Mouse (Mus musculus): Measurements from ENCODE around the gene Chn2. TPM values are rescaled to one million over a fixed set of nuclear protein-coding genes. Genes with fewer than 3 reads are reported as not detected.

The Chn2 gene
- total RNA-seq, 2 experiments from 2014 or later = 1.1 to 1.5 TPM

DNA sequence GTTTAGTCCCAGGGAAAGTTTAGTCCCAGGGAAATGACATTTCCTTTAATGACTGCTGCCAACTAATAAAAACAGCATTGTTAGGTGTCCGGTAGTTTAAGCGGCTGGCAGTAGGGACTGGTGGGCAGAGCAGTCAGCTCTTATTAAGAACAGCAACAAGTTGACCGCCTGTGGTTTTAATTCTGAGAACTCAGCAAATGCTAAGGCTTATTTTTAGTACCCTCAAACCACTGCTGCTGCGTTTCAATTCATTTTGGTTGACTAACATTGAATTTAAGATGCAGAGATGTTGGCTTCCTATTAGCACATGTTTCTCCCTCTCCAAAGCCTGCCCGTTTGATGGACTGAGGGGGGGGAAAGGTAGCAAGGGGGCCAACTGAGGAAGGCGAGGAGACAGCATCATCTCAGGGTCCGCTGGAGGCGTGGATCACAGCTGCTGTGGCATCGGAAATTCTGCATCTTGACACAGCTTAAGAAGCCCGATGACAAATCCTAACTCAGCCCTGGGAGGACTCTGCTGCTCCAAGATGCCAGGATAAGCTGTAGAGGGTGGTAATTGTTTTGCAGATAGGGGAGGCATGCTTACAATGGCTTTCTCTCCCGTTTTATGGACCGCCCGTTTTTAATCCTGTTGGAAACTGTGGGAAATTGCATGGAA lies 2.2 kb downstream of the Chn2 start:
- intact Hi-C loops (cut with DNase I) = no loop called here
- DNase-seq = no peak

DNA sequence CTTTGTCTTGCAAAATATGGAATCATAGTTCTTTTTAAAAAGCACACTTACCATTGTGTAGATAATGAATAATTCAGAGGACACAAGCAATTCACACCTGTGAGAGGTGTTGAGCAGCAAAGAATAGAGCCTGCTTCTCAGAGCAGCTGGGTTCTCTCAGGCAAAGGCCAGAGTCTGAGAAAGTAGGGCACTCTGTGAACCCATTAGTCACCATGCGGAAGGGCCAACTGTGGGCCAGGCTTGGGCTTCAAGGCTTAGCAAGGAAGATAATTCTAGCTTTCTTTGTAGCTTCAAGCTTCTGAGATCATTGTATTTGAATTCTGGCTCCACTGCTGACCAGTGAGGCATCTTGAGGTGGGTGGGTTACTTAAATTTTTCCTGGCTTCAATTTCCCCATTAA lies 2.8 kb downstream of the Chn2 start:
- intact Hi-C loops (cut with DNase I) = no loop called here
- DNase-seq = no peak

DNA sequence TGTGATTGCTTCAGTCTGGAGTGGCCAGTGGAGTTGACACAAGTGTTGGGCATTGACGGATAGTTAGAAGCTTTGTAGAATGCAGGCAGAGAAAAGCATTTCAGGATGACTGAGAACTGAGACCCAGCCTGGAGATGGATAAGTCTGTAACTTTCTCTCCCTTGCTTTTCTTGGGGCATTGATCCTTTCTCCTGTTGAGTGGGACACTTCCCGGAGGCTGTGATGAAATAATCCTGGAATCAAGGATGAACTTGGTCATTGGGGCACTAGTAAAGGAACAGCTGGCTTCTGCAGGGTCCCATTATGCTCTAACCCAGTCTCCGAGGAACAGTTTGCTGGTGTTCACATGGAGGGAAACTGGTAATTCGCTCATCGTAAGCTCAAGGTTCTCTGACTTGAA lies 4.2 kb downstream of the Chn2 start:
- intact Hi-C loops (cut with DNase I) = no loop called here
- no peak for DNase-seq

DNA sequence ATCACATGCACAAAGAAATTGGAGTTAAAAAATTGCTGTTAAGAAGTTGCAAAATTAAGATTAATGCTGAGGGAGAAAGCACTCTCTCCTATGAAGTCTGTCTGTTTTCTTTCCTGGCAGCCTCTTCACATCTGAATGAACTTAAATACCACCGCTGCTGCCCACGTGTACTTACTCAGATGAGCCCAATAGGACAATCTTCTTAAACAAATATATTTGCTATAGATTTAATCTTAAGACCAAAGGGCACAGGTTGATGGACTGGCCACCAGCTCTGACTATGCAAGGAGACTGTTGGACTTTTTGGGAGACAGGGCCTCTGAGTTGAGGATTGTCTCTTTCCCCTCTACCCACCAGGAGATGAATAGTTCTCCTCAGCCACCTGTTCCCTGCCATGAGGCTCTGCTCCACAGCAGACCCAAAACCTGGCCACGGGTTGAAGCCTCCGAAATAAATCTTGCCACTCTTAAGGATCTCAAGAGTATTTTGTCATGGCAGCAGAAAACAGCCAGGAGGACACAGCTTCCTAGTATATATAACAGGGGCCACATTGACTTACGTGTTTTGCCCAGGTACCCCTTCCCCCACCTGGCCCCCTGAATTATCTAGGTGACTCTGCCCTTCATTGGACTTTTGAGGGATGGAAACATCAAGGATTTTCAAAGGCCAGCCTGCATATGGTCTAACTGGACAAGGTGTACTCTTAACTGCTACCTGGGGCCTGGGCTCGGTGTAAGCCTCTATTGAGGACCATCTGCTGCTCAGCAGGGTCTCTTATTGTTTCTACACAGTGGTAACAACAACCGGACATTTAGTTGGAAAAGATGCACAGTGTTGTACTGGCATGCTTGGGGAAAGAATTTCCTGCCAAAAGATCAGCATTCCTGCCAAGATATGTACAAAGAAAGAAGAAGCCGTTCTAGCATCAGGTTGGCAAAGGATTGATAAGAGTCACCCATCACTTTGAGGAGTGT lies 6.7 kb downstream of the Chn2 start:
- DNase-seq = no peak
- intact Hi-C loops (cut with DNase I) = no loop called here

DNA sequence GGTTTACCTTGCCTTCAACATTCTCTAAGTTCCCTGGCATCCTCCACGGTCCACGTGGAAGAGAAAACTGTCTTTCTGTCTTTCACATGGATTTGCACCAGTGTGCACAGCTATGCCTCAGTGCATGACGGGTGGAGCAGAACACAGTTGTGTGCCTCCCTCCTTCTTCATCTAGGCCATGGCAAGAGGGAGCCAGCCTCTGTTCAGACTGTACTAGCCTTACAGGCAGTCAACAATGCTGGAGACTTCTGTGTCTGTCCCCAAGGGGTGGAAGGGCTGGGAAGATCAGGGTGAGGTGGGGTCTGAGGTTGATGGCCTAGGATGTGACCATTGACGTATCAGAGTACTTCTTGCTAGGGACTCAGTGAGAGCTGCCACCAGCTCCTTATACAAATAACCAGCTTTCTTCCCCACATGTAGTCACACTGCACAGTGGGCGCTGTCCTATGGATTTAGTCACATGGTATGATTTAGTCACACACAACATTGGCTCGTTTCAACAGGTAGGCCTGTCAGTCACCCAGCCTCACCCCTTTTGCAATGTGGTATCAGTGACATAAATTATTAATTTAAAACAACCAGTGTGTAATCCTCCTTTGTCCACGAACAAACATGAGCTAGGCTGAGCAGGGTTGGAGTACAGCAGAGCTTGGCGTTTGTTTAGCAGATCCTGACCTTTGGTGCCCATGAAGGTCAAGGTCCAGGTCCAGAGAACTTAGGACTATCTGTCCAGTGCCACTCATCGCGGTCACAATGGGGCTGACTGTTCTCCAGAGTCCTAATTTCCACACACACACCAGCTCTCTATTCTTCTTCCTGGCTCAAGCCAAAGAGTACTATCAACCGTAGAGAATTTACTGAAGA lies 7.8 kb downstream of the Chn2 start:
- intact Hi-C loops (cut with DNase I) = no loop called here
- no peak for DNase-seq

DNA sequence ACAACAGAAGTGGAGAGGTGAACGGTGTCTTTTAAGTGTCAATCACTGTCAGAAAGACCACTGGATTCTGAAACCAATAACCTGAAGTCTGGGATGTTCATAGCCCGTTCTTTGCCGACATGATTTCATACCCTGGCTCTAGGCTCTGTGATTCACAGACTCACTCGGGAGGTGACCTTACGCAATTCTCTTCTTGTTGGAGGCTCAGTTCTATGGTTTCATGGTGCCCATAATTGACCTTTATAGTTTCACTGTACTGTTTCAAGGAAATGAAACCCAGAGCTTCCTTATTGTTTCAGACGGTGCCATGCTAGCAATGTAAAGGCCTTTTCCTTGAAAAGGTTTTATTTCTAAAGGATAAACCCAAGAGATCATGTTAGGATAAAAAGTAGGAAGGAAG lies 9.4 kb downstream of the Chn2 start:
- intact Hi-C loops (cut with DNase I) = no loop called here
- DNase-seq = no peak

DNA sequence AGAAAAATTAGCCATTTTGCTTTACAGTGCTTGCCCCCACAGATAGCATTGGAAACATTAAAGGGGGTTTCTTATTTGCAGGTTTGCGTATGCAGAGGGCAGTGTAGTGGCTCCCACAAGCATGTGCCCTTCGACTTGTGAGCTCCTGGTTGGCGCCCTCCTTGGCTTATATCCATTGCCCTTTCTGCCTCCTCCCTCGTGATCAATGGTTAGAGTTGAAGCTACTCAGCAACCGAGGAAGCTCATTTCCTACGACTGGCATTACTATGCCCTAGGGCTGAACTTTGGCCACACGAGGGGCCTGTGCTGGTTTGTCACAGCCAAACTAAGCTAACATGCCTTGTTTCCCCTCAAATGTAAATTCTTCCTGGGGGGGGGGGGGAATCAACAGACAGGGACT lies 11.8 kb downstream of the Chn2 start:
- intact Hi-C loops (cut with DNase I) = no loop called here
- DNase-seq = no peak

DNA sequence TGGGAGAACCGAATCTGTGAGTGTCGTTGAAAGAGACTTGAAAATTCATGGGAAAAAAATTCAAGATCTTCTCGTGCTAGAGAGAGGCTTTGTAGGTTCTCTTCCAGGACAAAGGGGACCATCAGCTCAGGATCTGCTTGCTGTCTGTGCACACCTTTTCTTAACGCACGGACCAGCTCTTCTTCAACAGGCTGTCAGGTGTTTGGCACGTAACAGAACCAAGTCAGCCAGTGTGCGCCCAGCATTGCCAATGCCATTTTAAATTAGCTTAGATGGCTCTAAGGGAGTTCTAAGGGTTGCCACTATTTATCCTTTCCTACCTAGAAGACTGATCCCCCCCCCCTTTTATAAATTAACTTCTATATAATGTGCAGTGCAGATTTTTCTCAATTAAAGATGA lies 12.8 kb downstream of the Chn2 start:
- DNase-seq = no peak
- intact Hi-C loops (cut with DNase I) = no loop called here

DNA sequence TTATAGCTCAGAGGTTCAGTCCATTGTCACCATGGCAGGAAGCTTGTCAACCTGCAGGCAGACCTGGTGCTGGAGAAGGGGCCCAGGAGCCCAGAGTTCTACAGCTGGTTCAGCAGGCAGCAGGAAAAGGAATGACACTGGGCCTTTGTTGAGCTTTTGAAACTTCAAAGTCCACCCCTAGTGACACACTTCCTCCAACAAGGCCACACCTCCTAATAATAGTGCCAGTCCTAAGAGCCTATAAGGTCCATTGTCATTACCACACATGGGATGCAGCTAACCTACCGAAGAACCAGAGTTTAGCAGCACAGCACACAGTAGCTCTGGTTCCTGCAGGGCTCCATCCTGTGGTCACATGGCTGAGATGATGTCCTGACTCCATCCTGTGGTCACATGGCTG lies 13.3 kb downstream of the Chn2 start:
- intact Hi-C loops (cut with DNase I) = no loop called here

DNA sequence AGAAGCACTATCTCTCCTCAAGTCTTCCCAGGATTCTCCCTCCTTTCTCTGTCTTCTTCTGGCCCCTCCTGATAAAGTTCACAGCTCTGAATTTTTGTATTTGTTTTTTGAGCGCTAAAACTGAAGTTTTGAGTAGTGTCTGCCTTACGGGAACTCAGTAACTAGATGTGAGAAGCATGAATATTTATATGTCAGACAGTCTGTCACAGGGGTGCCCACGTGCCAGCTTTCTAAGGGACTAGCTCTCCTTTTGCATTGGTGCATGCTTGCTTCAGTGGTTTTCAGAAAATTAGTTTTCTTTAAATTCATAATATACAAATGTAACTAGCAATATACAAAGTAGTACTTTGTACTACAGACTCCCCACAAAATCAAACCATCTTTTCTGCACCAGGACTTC lies 14.0 kb downstream of the Chn2 start:
- intact Hi-C loops (cut with DNase I) = no loop called here

More for the DNA sequence above, 13.3 kb downstream of the Chn2 start:
- DNase-seq = no peak

DNA sequence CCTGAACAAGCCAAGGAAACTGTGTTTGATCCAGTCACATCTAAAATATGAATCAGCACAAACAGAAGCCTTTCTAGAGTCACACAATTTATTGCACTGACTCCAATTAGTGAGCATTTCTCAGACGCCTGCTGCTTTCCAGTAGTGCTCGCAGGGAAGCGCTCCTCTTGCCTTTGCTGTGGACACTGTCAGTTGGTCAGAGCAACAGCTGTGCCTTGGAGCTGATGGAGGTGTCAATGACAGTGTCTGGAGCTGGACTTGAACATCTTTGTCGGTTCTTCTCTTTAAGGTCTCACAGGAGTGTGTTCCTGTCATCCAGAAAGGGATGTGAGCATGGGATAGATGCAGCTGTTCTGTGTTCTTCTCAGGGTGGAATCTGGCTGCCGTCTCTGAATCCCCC lies 16.0 kb downstream of the Chn2 start:
- DNase-seq = no peak
- intact Hi-C loops (cut with DNase I) = no loop called here

More for the DNA sequence above, 14.0 kb downstream of the Chn2 start:
- no peak for DNase-seq

DNA sequence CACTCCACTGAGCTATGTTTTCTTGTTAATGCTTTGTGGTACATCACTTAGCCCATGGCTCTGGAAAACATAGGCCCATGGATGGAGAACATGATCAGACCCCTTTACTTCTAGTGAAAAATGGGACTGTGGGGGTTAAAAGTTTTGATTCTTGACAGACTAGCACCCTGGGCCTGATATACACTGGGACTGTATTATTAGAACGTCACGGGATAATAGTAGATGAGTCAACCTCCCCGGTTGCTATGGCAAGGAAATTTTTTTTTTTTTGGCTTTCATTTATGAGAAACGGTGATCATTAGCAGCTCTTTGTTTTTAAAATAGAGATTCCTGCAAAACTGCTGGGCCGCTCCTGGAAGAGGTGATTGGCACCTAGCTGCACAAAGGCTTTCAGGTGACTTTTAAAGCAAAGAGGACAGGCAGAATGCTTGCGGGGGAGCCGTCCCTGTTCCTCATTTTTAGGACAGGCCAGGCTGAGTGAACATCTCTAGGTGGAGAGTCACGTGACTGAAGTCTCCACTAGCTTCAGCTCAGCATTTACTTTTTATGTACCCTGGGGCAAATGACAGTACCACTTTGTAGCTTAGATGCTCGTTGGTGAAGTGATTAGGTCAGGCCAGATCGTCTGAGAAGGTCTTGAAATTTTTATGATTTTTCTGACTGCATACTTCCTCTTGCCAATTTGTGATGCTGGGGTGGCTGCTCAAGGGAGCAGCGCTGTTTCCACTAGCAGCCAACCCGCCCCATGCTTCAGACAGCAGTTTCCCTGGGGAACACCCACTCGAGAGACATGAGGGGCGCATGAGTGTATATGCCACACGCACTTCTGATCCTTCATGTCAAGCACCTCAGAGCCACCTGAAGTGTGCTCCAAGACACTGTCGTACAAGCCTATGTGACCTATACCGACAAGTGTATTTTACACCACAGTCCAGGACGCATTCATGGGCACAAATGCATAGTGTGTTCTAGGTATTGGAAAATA lies 17.5 kb downstream of the Chn2 start:
- DNase-seq = no peak
- intact Hi-C loops (cut with DNase I) = no loop called here

DNA sequence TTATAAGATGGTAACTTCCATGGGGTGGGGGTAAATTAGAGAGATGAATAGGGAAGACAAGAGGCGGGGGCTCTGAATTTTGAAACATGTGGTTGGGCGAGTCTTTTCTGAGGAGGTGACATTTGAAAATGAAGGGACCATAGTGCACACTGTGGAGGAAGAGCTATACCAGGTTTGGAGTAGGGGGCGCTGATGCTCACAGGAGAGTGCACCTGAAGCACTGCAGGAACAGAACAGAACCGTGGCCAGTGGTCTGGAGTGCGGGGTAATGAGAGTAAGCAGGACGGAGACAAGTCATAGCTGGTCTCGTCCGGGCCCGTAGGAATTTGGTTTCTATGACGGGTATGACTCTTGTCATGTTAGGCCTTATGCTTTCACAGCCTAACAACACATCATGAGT lies 18.3 kb downstream of the Chn2 start:
- intact Hi-C loops (cut with DNase I) = no loop called here
- DNase-seq = no peak

DNA sequence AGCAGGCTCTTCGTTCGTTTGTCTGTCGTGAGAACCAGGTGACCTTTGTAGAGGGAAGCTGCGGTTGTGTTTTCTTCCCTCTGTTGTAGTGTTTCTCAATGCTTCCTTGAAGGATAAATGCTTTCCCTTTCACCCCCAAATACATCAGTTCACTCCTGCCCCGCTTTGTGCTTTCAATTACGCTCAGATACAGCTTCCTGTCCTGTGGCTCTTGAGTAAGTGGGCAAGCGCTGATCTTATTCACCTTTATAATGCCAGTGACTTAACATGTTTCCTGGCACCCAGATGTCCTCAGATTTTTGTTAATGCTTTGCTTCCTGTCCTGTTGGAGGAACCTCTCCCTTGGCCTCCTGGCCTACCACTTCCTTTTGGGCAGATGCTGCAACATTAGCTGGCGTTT lies 19.5 kb downstream of the Chn2 start:
- no peak for DNase-seq
- intact Hi-C loops (cut with DNase I) = no loop called here

DNA sequence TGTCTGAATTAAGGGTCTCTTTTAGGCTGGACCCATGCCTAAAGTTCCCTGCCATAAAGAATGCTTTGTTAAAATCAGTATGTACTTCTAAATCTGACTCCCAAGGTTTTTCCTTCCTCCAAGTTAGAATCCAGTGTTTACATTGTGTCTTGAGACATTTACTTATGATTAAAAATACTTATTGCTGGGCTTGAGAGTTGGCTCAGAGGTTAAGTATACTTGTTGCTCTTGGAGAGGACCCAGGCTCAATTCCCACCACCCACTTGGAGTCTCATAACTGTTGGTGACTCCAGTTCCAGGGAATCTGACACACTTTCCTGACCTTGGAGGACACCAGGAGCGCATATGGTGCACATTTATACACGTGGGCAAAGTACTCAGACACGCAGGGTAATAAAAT lies 20.9 kb downstream of the Chn2 start:
- intact Hi-C loops (cut with DNase I) = no loop called here
- DNase-seq = no peak

DNA sequence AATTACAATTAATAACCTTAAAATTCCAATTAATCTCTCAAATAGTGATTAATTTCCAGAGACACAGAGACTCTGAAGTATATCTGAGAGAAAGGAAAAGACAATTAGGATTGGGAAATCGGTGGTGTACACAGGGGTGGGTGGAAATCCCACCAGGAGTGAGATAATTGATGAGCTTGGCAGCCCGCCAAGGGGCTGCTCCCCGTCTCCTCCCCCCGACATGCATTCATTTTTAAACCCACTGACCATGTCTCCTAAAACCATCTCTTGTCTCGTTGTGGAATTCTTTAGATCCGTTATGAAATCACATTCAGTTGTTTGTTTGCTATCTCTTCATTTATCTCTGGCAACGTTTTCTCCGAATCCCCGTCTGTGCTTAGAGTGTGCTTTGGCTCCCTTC lies 22.0 kb downstream of the Chn2 start:
- intact Hi-C loops (cut with DNase I) = no loop called here
- DNase-seq = no peak

DNA sequence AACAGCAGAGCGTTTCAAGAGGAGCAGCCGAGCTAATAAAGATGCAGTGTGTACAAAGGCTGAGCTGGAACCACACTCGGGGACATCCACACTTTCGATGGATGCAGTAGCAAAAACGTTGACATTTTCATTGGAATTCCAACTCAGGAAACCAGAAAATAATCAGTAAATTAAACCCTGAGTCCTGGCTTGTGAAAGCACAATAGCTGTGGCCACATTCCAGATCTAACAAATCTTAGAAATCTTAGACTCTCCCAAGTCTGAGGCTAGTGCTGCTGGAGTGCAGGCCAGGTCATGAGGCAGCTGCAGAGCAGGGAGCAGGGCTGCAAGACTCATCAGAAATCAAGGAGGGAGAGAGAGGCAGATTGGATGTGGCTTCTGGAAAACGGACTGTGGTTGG lies 24.5 kb downstream of the Chn2 start:
- DNase-seq = no peak
- intact Hi-C loops (cut with DNase I) = no loop called here

DNA sequence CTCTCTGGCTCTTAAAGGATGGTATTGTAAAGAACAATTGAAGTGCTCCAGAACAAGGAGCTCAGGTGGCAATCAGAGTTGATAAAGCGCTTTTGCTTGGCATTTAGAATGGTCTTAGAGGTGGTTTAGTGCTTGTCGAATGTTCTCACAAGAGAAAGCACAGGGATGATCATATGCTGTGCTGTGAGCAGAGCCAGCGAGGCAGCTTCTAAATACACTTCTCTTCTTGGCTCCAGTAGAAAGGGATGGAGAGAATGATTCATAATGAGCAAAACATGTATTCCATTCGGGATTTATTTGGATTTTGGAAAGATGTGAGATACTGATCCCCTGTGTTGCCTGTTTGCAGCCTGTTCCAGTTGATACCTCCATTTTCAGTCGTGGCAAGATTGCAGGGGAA lies 28.0 kb downstream of the Chn2 start:
- no peak for DNase-seq
- intact Hi-C loops (cut with DNase I) = no loop called here

DNA sequence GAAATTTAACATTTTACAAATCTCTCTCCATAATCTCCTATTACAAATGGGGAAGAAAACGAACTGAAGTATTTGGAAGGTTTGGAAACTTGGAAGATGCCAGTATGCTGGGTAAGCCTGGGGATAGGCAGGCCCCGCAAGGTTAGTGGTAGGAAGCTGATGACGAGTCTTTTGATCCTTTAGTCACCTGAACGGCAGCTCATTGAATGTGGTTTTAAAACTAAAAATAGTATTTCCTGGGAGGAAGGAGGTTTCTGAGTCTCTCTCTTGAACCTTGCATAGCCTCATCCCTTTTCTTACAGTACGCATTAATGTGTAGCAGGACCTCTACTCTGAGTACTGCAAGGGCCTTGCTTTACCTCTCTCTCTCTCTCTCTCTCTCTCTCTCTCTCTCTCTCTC lies 29.5 kb downstream of the Chn2 start:
- intact Hi-C loops (cut with DNase I) = no loop called here
- DNase-seq = no peak

DNA sequence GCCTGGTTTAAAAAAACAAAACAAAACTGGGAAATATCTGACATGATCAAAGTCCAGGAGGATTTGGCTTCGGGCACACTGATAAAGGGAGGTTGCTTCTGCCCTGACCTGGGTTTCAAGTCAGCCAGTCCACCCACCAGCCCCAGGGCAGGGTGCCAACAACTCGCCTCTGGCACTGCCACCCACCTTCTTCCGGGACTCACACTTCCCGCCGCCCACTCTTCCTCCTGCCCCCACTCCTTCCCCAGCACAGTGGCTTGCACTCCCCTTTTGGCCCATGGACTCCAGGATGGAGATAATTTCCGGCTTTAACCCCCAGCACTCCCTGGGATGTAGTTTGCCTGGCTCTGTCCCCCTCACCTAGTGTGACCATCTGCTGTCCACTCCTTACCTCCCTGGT lies 31.4 kb downstream of the Chn2 start:
- intact Hi-C loops (cut with DNase I) = no loop called here
- DNase-seq = no peak

All from gastrocnemius, postnatal 36 days (tissue).